Mouse (Mus musculus): ENCODE data around the gene Uox. TPM values are rescaled to one million over a fixed set of nuclear protein-coding genes. Genes with fewer than 3 reads are reported as not detected.

Gene Uox
- polyA plus RNA-seq, 1 experiment = not detected

GRCm38 (mm10) chr3:146657433-146657832 lies 87.2 kb downstream of the Uox start:
- TF ChIP-seq CTCF (IDR thresholded peaks at IDR 0.05; ENCODE audit: extremely low read depth, insufficient read depth, insufficient read length, insufficient replicate concordance) = no peak
- no peak for TF ChIP-seq POLR2A (IDR thresholded peaks at IDR 0.05; ENCODE audit: low read depth, low read length)
- H3K4me1 ChIP-seq (ENCODE audit: control insufficient read depth, insufficient read depth, insufficient read length) = peaks cover 2% of the 10 kb centered on the region; the same call in 1 of the 2 replicates
- no peak for DNase-seq (ENCODE audit: low read depth in 1 of 2, low spot score in 2 of 2)
- H3K36me3 ChIP-seq (ENCODE audit: control insufficient read depth, insufficient read depth, low read length) = no peaks in the 10 kb centered on the region
- no peaks in the 10 kb centered on the region for H3K27me3 ChIP-seq (ENCODE audit: control insufficient read depth, insufficient read depth, low read length)
- no peak overlapping the region for H3K4me3 ChIP-seq (ENCODE audit: extremely low read depth, insufficient read depth, insufficient read length)
- H3K27ac ChIP-seq (ENCODE audit: insufficient read depth, low read length) = no peak overlapping the region
- WGBS = 81% methylated on average over 5 of the region's 5 CpGs

GRCm38 (mm10) chr3:146658061-146658639 lies 87.9 kb downstream of the Uox start:
- no peak overlapping the region for H3K4me3 ChIP-seq (ENCODE audit: extremely low read depth, insufficient read depth, insufficient read length)
- 80% methylated on average over 1 of the region's 1 CpGs for WGBS

DNA sequence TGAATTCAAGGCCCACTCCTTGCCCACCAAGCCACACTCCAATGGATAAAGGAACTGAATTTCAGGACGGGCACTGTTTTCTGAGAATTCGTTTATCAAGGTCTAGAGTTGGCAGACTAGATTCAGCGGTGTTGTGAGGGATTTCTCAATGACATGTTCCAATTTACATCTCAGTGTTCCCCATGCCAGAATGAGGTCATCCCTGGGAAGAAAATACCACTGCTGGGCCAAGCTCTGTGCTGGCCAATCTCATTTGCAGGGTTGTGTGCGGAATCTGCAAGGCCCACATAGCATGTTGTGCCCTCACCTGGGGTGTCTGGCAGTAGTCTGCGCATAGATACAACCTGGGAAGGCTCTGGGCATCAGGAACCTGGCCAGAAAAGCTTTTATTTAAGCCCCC lies 89.1 kb downstream of the Uox start:
- peaks cover 2% of the 10 kb centered on the region; the same call in 1 of the 2 replicates for H3K4me1 ChIP-seq (ENCODE audit: control insufficient read depth, insufficient read depth, insufficient read length)
- H3K27ac ChIP-seq (ENCODE audit: insufficient read depth, low read length) = no peak overlapping the region
- TF ChIP-seq CTCF (IDR thresholded peaks at IDR 0.05; ENCODE audit: extremely low read depth, insufficient read depth, insufficient read length, insufficient replicate concordance) = no peak
- TF ChIP-seq POLR2A (IDR thresholded peaks at IDR 0.05; ENCODE audit: low read depth, low read length) = no peak
- WGBS = 94% methylated on average over 5 of the region's 5 CpGs
- no peak for DNase-seq (ENCODE audit: low read depth in 1 of 2, low spot score in 2 of 2)
- H3K27me3 ChIP-seq (ENCODE audit: control insufficient read depth, insufficient read depth, low read length) = no peaks in the 10 kb centered on the region
- no peak overlapping the region for H3K4me3 ChIP-seq (ENCODE audit: extremely low read depth, insufficient read depth, insufficient read length)
- no peaks in the 10 kb centered on the region for H3K36me3 ChIP-seq (ENCODE audit: control insufficient read depth, insufficient read depth, low read length)

More at GRCm38 (mm10) chr3:146658061-146658639, 87.9 kb downstream of the Uox start:
- no peak for DNase-seq (ENCODE audit: low read depth in 1 of 2, low spot score in 2 of 2)
- Histone ChIP-seq H3K27me3 (ENCODE audit: control insufficient read depth, insufficient read depth, low read length) (no peaks in the 10 kb centered on the region), H3K4me1 (ENCODE audit: control insufficient read depth, insufficient read depth, insufficient read length) (peaks cover 2% of the 10 kb centered on the region; the same call in 1 of the 2 replicates), H3K27ac (ENCODE audit: insufficient read depth, low read length) (no peak overlapping the region), H3K36me3 (ENCODE audit: control insufficient read depth, insufficient read depth, low read length) (no peaks in the 10 kb centered on the region)
- TF ChIP-seq POLR2A (IDR thresholded peaks at IDR 0.05; ENCODE audit: low read depth, low read length) (no peak), CTCF (IDR thresholded peaks at IDR 0.05; ENCODE audit: extremely low read depth, insufficient read depth, insufficient read length, insufficient replicate concordance) (no peak)

DNA sequence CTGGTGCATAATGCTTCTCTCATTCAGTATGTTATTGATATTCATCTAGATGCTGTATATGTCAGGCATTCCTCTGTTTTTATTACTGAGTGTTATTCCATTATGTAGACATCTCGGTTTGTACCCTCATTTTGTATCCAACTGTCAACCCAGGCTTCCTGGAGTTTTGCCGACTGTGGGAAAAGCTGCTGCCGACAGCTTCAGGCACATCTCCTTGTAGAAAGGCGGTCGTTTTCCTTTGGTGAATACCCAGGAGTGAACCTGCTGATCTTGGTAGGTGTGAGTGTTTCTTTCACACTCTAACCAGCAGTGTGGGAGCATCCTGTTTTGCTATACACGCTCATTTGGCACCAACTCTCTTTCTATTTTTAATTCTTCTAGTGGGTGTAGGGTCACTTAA lies 90.8 kb downstream of the Uox start:
- H3K4me3 ChIP-seq (ENCODE audit: extremely low read depth, insufficient read depth, insufficient read length) = no peak overlapping the region
- DNase-seq (ENCODE audit: low read depth in 1 of 2, low spot score in 2 of 2) = no peak
- TF ChIP-seq POLR2A (IDR thresholded peaks at IDR 0.05; ENCODE audit: low read depth, low read length) = no peak
- TF ChIP-seq CTCF (IDR thresholded peaks at IDR 0.05; ENCODE audit: extremely low read depth, insufficient read depth, insufficient read length, insufficient replicate concordance) = no peak
- no peak overlapping the region for H3K27ac ChIP-seq (ENCODE audit: insufficient read depth, low read length)
- no peaks in the 10 kb centered on the region for H3K36me3 ChIP-seq (ENCODE audit: control insufficient read depth, insufficient read depth, low read length)
- H3K4me1 ChIP-seq (ENCODE audit: control insufficient read depth, insufficient read depth, insufficient read length) = no peaks in the 10 kb centered on the region
- 72% methylated on average over 6 of the region's 6 CpGs for WGBS
- H3K27me3 ChIP-seq (ENCODE audit: control insufficient read depth, insufficient read depth, low read length) = no peaks in the 10 kb centered on the region

GRCm38 (mm10) chr3:146661907-146662306 lies 91.7 kb downstream of the Uox start:
- no peak for DNase-seq (ENCODE audit: low read depth in 1 of 2, low spot score in 2 of 2)
- Histone ChIP-seq H3K36me3 (ENCODE audit: control insufficient read depth, insufficient read depth, low read length) (no peaks in the 10 kb centered on the region), H3K4me1 (ENCODE audit: control insufficient read depth, insufficient read depth, insufficient read length) (no peaks in the 10 kb centered on the region), H3K4me3 (ENCODE audit: extremely low read depth, insufficient read depth, insufficient read length) (no peak overlapping the region), H3K27me3 (ENCODE audit: control insufficient read depth, insufficient read depth, low read length) (no peaks in the 10 kb centered on the region), H3K27ac (ENCODE audit: insufficient read depth, low read length) (no peak overlapping the region)
- TF ChIP-seq CTCF (IDR thresholded peaks at IDR 0.05; ENCODE audit: extremely low read depth, insufficient read depth, insufficient read length, insufficient replicate concordance) = no peak
- no peak for TF ChIP-seq POLR2A (IDR thresholded peaks at IDR 0.05; ENCODE audit: low read depth, low read length)
- 60% methylated on average over 7 of the region's 7 CpGs for WGBS

- Histone ChIP-seq H3K36me3 (ENCODE audit: control insufficient read depth, insufficient read depth, low read length) (no peaks in the 10 kb centered on the region), H3K4me3 (ENCODE audit: extremely low read depth, insufficient read depth, insufficient read length) (no peak overlapping the region), H3K27me3 (ENCODE audit: control insufficient read depth, insufficient read depth, low read length) (no peaks in the 10 kb centered on the region), H3K4me1 (ENCODE audit: control insufficient read depth, insufficient read depth, insufficient read length) (no peaks in the 10 kb centered on the region), H3K27ac (ENCODE audit: insufficient read depth, low read length) (no peak overlapping the region)
- DNase-seq (ENCODE audit: low read depth in 1 of 2, low spot score in 2 of 2) = no peak
- 56% methylated on average over 2 of the region's 2 CpGs for WGBS
- no peak for TF ChIP-seq CTCF (IDR thresholded peaks at IDR 0.05; ENCODE audit: extremely low read depth, insufficient read depth, insufficient read length, insufficient replicate concordance)
- TF ChIP-seq POLR2A (IDR thresholded peaks at IDR 0.05; ENCODE audit: low read depth, low read length) = no peak
Observed at GRCm38 (mm10) chr3:146671121-146671520, 100.9 kb downstream of the Uox start.

DNA sequence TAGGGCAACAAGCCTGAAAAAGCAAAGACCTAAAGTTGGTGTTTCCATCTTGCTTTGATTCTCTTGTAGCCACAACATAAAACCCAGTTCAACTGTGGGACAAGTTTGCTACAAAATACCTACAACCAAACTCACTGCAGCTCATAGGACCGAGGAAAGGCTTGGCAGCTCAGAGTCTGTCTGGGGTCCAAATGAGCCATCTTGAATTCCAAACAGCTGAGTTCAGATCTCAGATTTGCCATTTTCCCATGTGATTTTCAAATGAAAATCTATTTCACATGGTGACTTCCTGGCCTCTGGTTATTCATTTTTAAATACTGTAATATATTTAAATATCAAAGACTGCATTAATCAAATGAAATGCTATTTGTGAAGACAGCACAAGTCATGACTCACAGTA lies 104.9 kb downstream of the Uox start:
- TF ChIP-seq POLR2A (IDR thresholded peaks at IDR 0.05; ENCODE audit: low read depth, low read length) = no peak
- TF ChIP-seq CTCF (IDR thresholded peaks at IDR 0.05; ENCODE audit: extremely low read depth, insufficient read depth, insufficient read length, insufficient replicate concordance) = no peak
- Histone ChIP-seq H3K4me3 (ENCODE audit: extremely low read depth, insufficient read depth, insufficient read length) (no peak overlapping the region), H3K27ac (ENCODE audit: insufficient read depth, low read length) (no peak overlapping the region), H3K4me1 (ENCODE audit: control insufficient read depth, insufficient read depth, insufficient read length) (no peaks in the 10 kb centered on the region), H3K36me3 (ENCODE audit: control insufficient read depth, insufficient read depth, low read length) (no peaks in the 10 kb centered on the region), H3K27me3 (ENCODE audit: control insufficient read depth, insufficient read depth, low read length) (no peaks in the 10 kb centered on the region)
- DNase-seq (ENCODE audit: low read depth in 1 of 2, low spot score in 2 of 2) = no peak
- WGBS = 100% methylated on average over 1 of the region's 1 CpGs
